Mouse (Mus musculus) thymus, adult 2 months (tissue): Measurements from ENCODE around the gene Tlx1.

Experiments used
- CTCF ChIP-seq: fragments of 200-500 bp; IDR thresholded peaks from 2 replicates; pipeline ENCODE4 v1.5.1; 2012; ENCODE audit warnings: mild to moderate bottlenecking, control low read depth, low read length, moderate library complexity, borderline replicate concordance; ENCODE audit not compliant: control insufficient read depth, poor library complexity, insufficient read depth; ENCODE audit errors: extremely low read depth
- POLR2A ChIP-seq: fragments of 200-500 bp; IDR thresholded peaks from 2 replicates; pipeline ENCODE4 v1.6.1; 2012; ENCODE audit warnings: mild to moderate bottlenecking, low read length, control low read depth, moderate library complexity; ENCODE audit not compliant: control insufficient read depth, poor library complexity, insufficient read depth; ENCODE audit errors: extremely low read depth

DNA sequence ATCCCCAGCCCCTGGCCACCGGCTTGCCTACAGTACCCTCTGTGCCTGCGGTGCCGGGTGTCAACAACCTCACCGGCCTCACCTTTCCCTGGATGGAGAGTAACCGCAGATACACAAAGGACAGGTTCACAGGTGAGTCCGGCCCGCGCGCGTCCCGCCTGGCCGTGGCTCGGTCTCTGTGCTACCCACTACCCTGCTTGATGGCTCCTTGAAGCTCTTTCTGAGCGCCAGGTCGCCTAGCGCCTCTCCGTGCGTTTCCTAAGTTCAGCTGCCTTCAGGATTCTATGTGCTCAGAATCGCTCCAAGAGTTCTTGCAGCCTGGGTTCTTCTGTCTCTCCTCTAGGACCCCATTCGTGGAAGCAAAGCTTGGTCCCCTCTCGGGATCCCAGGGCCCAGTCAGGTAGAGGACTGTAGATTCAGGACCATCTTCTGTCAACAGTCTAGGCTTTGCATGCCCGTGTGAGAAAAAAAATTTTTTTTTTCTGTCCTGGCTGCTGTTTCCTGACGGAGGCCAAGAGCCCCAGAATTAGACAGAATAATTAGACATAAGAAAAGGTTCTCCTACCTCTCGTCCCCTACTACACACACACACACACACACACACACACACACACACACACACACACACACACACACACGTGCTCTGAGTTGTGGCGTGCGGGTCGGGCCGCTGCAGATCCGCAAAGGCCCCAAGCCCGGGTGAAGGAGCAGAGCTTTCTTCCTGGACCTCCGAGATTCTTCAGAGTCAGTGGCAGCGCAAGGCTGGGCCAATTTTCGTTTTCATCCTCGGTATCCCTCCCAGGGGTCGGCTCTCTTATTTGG lies 1.1 kb downstream of the Tlx1 start:
- TF ChIP-seq CTCF (no peak), POLR2A (no peak)
